Mouse (Mus musculus) limb, embryonic 15.5 days (tissue): ENCODE data around the gene Fam187a. TPM values are rescaled to one million over a fixed set of nuclear protein-coding genes. Genes with fewer than 3 reads are reported as not detected.

ENCODE experiments used
- ATAC-seq: fragments of 200-750 bp; cut with Nextera tagmentation; 2 replicates; pipeline ENCODE4 v1.8.0; 2017; ENCODE audit warnings: low read depth, moderate TSS enrichment; ENCODE audit not compliant: insufficient number of reproducible peaks, low FRiP score, low TSS enrichment
- H3K27ac ChIP-seq: fragments of 300-500 bp; sonication (generic); 2 replicates; pipeline ENCODE4 v1.5.1; 2015; ENCODE audit warnings: moderate library complexity, mild to moderate bottlenecking, inconsistent platforms
- H3K27me3 ChIP-seq: fragments of 300-500 bp; sonication (generic); 2 replicates; pipeline ENCODE4 v1.6.1; 2015; ENCODE audit warnings: inconsistent platforms
- H3K36me3 ChIP-seq: fragments of 300-500 bp; sonication (generic); 2 replicates; pipeline ENCODE4 v1.6.1; 2015; ENCODE audit warnings: inconsistent platforms
- H3K4me1 ChIP-seq: fragments of 300-500 bp; sonication (generic); 2 replicates; pipeline ENCODE4 v1.6.1; 2015; ENCODE audit warnings: inconsistent platforms
- H3K4me2 ChIP-seq: fragments of 300-500 bp; sonication (generic); 2 replicates; pipeline ENCODE4 v1.6.1; 2015; ENCODE audit warnings: mild to moderate bottlenecking, inconsistent platforms
- H3K4me3 ChIP-seq: fragments of 300-500 bp; sonication (generic); 2 replicates; pipeline ENCODE4 v1.5.1; 2015; ENCODE audit warnings: mild to moderate bottlenecking, inconsistent platforms
- H3K9ac ChIP-seq: fragments of 300-500 bp; sonication (generic); 2 replicates; pipeline ENCODE4 v1.6.1; 2015; ENCODE audit warnings: inconsistent platforms
- H3K9me3 ChIP-seq: fragments of 300-500 bp; sonication (generic); 2 replicates; pipeline ENCODE4 v1.6.1; 2016; ENCODE audit warnings: inconsistent platforms
- WGBS: fragments of 180-500 bp; shearing (Covaris S2); methylation state at CpG from one replicate; pipeline ENCODE4 v1.1.7; 2015; 5-methylcytosine and 5-hydroxymethylcytosine counted together
- polyA plus RNA-seq: library from polyadenylated mRNA; unstranded; fragments of >200 nt; fragmentation: Nextera tagmentation; extraction: Ambion mirVana; gene quantifications from 2 replicates; pipeline ENCODE4 v1.2.1, GENCODE M21; 2015

The Fam187a gene
- not detected in 2 replicates for polyA plus RNA-seq

- no peaks in the 10 kb centered on the region for H3K36me3 ChIP-seq
- peaks cover 25% of the 10 kb centered on the region for H3K27me3 ChIP-seq
- ATAC-seq, result no peak
- no peak within 1 kb of the TSS for H3K27ac ChIP-seq
- H3K9ac ChIP-seq, result no peak within 1 kb of the TSS
- peaks cover 9% of the 10 kb centered on the region for H3K4me1 ChIP-seq
- no peak within 1 kb of the TSS for H3K4me2 ChIP-seq
- whole genome bisulfite sequencing, result 57% methylated on average over 10 of the region's 10 CpGs
- no peaks in the 10 kb centered on the region for H3K9me3 ChIP-seq
- H3K4me3 ChIP-seq, result no peak within 1 kb of the TSS
Measured at GRCm38 (mm10) chr11:102884616-102885219, at the start of gene Fam187a. Gene Fam187a (plus strand): TSS chr11:102885169.

GRCm38 (mm10) chr11:102835549-102835948, 49.4 kb upstream of the Fam187a start, which contains the start of gene Higd1b:
Gene Higd1b (plus strand): TSS chr11:102835849.
- no peak within 1 kb of the TSS for H3K27ac ChIP-seq
- WGBS, result 65% methylated on average over 4 of the region's 4 CpGs
- no peaks in the 10 kb centered on the region for H3K9me3 ChIP-seq

GRCm38 (mm10) chr11:102836146-102836545, 48.8 kb upstream of the Fam187a start:
- no peak for ATAC-seq
- no peak overlapping the region for H3K4me2 ChIP-seq
- H3K36me3 ChIP-seq, result peaks cover 46% of the 10 kb centered on the region
- no peaks in the 10 kb centered on the region for H3K9me3 ChIP-seq
- H3K27ac ChIP-seq, result no peak overlapping the region
- no peak overlapping the region for H3K4me3 ChIP-seq
- no peak overlapping the region for H3K9ac ChIP-seq
- H3K4me1 ChIP-seq, result 0 out of 2 replicates have a peak, but pooled peaks cover 3% of the 10 kb centered on the region
- no peaks in the 10 kb centered on the region for H3K27me3 ChIP-seq
- WGBS, result 70% methylated on average over 9 of the region's 9 CpGs

More at GRCm38 (mm10) chr11:102835549-102835948, 49.4 kb upstream of the Fam187a start, which contains the start of gene Higd1b:
- ATAC-seq, result no peak
- no peaks in the 10 kb centered on the region for H3K27me3 ChIP-seq
- no peak within 1 kb of the TSS for H3K4me3 ChIP-seq
- no peak within 1 kb of the TSS for H3K9ac ChIP-seq
- H3K36me3 ChIP-seq, result peaks cover 41% of the 10 kb centered on the region
- 0 out of 2 replicates have a peak, but pooled peaks cover 3% of the 10 kb centered on the region for H3K4me1 ChIP-seq
- no peak within 1 kb of the TSS for H3K4me2 ChIP-seq

GRCm38 (mm10) chr11:102837385-102837784, 47.6 kb upstream of the Fam187a start:
- WGBS, result 88% methylated on average over 1 of the region's 1 CpGs
- 0 out of 2 replicates have a peak, but pooled peaks cover 3% of the 10 kb centered on the region for H3K4me1 ChIP-seq
- H3K9ac ChIP-seq, result no peak overlapping the region
- H3K36me3 ChIP-seq, result peaks cover 57% of the 10 kb centered on the region
- no peaks in the 10 kb centered on the region for H3K27me3 ChIP-seq
- H3K9me3 ChIP-seq, result no peaks in the 10 kb centered on the region
- ATAC-seq, result no peak
- H3K27ac ChIP-seq, result no peak overlapping the region
- no peak overlapping the region for H3K4me2 ChIP-seq
- no peak overlapping the region for H3K4me3 ChIP-seq

GRCm38 (mm10) chr11:102838126-102838525, 46.8 kb upstream of the Fam187a start:
- peaks cover 65% of the 10 kb centered on the region for H3K36me3 ChIP-seq
- 82% methylated on average over 2 of the region's 2 CpGs for WGBS
- no peak overlapping the region for H3K4me3 ChIP-seq

GRCm38 (mm10) chr11:102838616-102839150, 46.3 kb upstream of the Fam187a start:
- Histone ChIP-seq H3K27ac (no peak overlapping the region), H3K9me3 (no peaks in the 10 kb centered on the region), H3K4me1 (no peaks in the 10 kb centered on the region), H3K36me3 (peaks cover 70% of the 10 kb centered on the region), H3K4me3 (no peak overlapping the region), H3K4me2 (no peak overlapping the region), H3K27me3 (no peaks in the 10 kb centered on the region), H3K9ac (no peak overlapping the region)
- no peak for ATAC-seq
- WGBS, result 73% methylated on average over 9 of the region's 9 CpGs

More at GRCm38 (mm10) chr11:102838126-102838525, 46.8 kb upstream of the Fam187a start:
- Histone ChIP-seq H3K27ac (no peak overlapping the region), H3K9ac (no peak overlapping the region), H3K27me3 (no peaks in the 10 kb centered on the region), H3K9me3 (no peaks in the 10 kb centered on the region), H3K4me2 (no peak overlapping the region), H3K4me1 (0 out of 2 replicates have a peak, but pooled peaks cover under 1% of the 10 kb centered on the region)
- no peak for ATAC-seq

GRCm38 (mm10) chr11:102845926-102846325, 39.0 kb upstream of the Fam187a start:
- no peaks in the 10 kb centered on the region for H3K9me3 ChIP-seq
- no peak overlapping the region for H3K9ac ChIP-seq
- 69% methylated on average over 10 of the region's 10 CpGs for WGBS
- no peak overlapping the region for H3K27ac ChIP-seq
- no peaks in the 10 kb centered on the region for H3K27me3 ChIP-seq
- H3K4me1 ChIP-seq, result no peaks in the 10 kb centered on the region
- ATAC-seq, result no peak
- H3K4me3 ChIP-seq, result no peak overlapping the region
- peaks cover 98% of the 10 kb centered on the region for H3K36me3 ChIP-seq
- H3K4me2 ChIP-seq, result no peak overlapping the region

GRCm38 (mm10) chr11:102851883-102852282, 33.1 kb upstream of the Fam187a start:
- ATAC-seq, result no peak
- H3K36me3 ChIP-seq, result peaks cover 89% of the 10 kb centered on the region
- H3K27ac ChIP-seq, result no peak overlapping the region
- no peak overlapping the region for H3K4me3 ChIP-seq
- H3K27me3 ChIP-seq, result no peaks in the 10 kb centered on the region
- no peak overlapping the region for H3K9ac ChIP-seq
- 66% methylated on average over 5 of the region's 5 CpGs for WGBS
- H3K9me3 ChIP-seq, result no peaks in the 10 kb centered on the region
- H3K4me2 ChIP-seq, result no peak overlapping the region
- H3K4me1 ChIP-seq, result no peaks in the 10 kb centered on the region

- H3K27me3 ChIP-seq, result no peaks in the 10 kb centered on the region
- no peak overlapping the region for H3K4me2 ChIP-seq
- H3K9ac ChIP-seq, result no peak overlapping the region
- H3K4me3 ChIP-seq, result no peak overlapping the region
- no peak overlapping the region for H3K27ac ChIP-seq
- ATAC-seq, result no peak
- peaks cover 89% of the 10 kb centered on the region for H3K36me3 ChIP-seq
- no peaks in the 10 kb centered on the region for H3K9me3 ChIP-seq
- H3K4me1 ChIP-seq, result no peaks in the 10 kb centered on the region
Measured at GRCm38 (mm10) chr11:102853760-102854159, 31.2 kb upstream of the Fam187a start.

GRCm38 (mm10) chr11:102855941-102856340, 29.0 kb upstream of the Fam187a start:
- Histone ChIP-seq H3K9me3 (no peaks in the 10 kb centered on the region), H3K36me3 (peaks cover 89% of the 10 kb centered on the region), H3K4me3 (no peak overlapping the region), H3K27ac (no peak overlapping the region), H3K9ac (no peak overlapping the region), H3K4me1 (no peaks in the 10 kb centered on the region), H3K27me3 (no peaks in the 10 kb centered on the region), H3K4me2 (no peak overlapping the region)
- ATAC-seq, result no peak
- WGBS, result 31% methylated on average over 6 of the region's 6 CpGs

- no peak overlapping the region for H3K9ac ChIP-seq
- H3K27me3 ChIP-seq, result no peaks in the 10 kb centered on the region
- H3K27ac ChIP-seq, result no peak overlapping the region
- H3K4me3 ChIP-seq, result no peak overlapping the region
- peaks cover 89% of the 10 kb centered on the region for H3K36me3 ChIP-seq
- H3K4me2 ChIP-seq, result no peak overlapping the region
- no peak for ATAC-seq
- no peaks in the 10 kb centered on the region for H3K4me1 ChIP-seq
- H3K9me3 ChIP-seq, result no peaks in the 10 kb centered on the region
- WGBS, result 86% methylated on average over 11 of the region's 11 CpGs
Measured at GRCm38 (mm10) chr11:102858951-102859350, 26.0 kb upstream of the Fam187a start.

- no peak overlapping the region for H3K4me2 ChIP-seq
- no peaks in the 10 kb centered on the region for H3K4me1 ChIP-seq
- H3K27ac ChIP-seq, result no peak overlapping the region
- 86% methylated on average over 8 of the region's 8 CpGs for WGBS
- H3K36me3 ChIP-seq, result peaks cover 86% of the 10 kb centered on the region
- no peaks in the 10 kb centered on the region for H3K9me3 ChIP-seq
- no peak overlapping the region for H3K4me3 ChIP-seq
- no peak for ATAC-seq
- H3K9ac ChIP-seq, result no peak overlapping the region
- H3K27me3 ChIP-seq, result no peaks in the 10 kb centered on the region
Measured at GRCm38 (mm10) chr11:102859933-102860332, 25.0 kb upstream of the Fam187a start.
